Mouse (Mus musculus) retina, postnatal 1 day (tissue): ENCODE data around the gene Ccdc162.

ENCODE experiments used
- DNase-seq: peaks from one replicate; pipeline ENCODE4 v3.0.0-alpha.2; 2012

The Ccdc162 gene

DNA sequence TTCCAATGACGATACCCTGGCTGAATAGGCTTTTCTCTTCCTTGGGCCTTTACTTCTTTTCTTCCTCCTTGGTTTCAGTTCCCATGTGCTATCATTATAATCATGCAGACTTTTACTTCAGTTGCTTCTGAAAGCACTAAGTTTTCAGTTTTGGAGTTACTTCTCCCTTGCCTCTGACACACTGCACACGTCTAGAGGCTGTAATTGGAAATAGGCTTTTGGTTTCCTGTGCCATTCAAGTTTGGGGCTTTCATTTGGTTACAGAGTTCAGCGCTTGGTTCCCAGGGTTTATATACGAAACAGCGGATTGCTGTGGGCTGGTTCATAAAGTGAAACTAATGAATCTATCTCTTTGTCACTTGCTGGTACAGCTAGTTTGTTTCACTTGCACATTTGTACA is 186.5 kb downstream of the Ccdc162 start:
- no peak for DNase-seq

DNA sequence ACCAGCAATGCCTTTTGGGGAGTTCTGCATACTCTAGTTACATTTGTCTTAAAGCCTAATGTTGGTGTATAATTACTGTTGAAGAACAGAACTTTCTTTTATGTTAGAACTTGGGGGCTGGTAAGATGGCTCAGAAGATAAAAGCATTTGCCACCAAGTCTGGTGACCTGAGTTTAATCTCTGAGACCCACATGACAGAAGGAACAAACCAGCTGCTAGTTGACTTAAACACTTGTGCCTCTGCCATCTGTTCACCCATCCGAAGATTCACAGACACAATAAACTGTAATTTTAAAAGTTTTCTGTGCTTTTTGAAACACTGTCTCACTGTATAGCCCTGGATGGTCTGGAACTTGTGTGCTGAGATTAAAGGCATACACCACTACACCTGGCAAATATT is 190.7 kb downstream of the Ccdc162 start:
- DNase-seq = no peak

DNA sequence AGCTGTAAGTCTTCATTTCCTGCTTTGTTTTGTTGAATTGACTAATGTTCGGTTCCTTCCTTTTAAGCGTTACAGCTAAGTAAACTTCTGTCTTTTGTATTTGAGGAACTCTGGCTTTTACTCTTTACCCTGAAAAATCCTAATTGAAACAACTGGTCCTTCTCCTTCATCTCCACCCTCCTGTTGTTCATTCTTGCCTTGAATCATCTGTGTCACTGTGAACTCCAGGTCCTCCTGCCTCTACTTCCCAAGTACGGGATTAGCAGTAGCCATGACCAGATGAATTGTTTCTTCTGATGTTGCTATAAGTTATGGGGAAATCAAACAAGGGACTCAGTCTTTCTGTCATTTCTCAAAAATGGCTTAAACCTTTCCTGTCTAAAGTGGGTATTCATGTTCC is 193.0 kb downstream of the Ccdc162 start:
- no peak for DNase-seq

DNA sequence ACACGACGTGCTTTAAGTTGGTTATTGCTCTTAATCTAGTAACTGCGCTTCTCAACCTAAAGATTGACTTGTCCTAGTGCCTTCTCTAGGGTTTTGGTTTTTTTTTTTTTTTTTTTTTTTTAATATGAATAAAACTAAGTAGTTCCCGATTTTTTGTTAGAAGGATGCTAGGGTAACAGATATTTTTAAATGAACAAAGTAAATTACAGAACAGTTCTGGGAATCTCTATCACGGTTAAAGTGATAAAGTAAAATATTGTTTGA is 196.1 kb downstream of the Ccdc162 start:
- no peak for DNase-seq

DNA sequence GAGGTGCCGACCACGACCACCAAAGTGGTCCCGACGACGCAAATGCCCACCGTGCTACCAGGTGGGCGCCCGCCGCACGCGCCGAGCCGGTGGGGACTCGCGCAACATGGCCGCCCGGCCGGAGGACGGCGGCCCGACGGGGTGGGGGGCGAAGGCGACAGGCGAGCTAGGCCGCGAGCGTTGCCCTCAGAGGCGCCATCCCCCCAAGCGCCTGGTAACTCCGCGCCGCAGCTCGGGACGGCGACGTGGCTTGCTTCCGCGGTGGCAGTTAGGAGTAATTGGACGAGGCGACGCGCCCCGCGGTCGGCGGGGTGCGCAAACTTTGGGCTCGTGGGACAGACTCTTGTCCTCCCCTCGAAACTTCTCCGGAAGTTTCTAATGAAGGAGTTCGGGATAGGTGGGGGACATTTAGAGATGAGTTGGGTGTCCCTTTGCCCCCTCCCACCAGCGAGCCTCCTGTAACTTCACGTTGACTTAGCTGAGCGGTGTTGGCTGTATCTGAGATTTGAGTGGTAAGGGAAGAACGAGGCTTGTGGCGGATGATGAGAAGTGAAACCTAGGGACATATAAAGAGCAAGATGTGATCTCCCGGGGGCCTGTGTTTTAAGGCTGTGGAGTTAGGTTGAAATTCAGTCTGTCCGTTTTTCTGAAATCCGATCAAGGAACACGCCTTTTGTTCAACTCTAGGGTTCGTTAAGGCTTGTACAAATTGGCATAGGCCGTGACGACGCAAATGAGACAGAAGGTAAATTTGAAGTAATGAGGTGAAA is 196.6 kb downstream of the Ccdc162 start:
- no peak for DNase-seq

DNA sequence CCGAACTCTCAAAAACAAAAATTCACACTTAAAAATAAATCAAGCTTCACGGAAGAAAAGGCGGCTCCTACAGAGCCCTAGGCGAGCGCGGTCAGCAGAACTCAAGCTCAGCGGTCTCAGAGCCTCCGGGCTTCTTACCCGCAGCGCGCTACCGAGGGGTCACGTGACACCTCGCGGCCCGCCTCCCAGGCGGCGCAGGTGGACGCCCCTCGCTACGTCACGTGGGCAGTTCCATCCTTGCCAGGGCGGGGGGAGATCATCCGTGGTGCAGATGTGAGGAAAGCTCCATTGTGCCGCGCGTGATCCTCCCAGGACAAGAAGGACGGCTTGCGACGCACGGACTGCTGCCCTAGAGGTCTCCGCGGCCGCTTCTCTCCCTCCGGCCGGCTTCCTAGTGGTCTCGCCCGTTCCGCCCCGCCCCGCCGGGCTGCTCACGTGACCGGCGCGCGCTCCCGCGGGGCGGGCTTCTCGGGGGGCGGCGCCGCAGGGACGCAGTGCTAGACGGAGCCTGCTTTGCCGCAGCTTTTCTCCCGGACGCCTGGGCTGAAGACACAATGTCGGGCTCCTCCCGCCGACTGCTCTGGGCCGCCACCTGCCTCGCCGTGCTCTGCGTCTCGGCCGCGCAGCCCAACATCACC is 197.3 kb downstream of the Ccdc162 start, which contains the start of gene Cd164:
TSS of gene Cd164 (plus strand) at position 434 of the 638 bp plus-strand sequence.
- peak; percentile 98 for DNase-seq

DNA sequence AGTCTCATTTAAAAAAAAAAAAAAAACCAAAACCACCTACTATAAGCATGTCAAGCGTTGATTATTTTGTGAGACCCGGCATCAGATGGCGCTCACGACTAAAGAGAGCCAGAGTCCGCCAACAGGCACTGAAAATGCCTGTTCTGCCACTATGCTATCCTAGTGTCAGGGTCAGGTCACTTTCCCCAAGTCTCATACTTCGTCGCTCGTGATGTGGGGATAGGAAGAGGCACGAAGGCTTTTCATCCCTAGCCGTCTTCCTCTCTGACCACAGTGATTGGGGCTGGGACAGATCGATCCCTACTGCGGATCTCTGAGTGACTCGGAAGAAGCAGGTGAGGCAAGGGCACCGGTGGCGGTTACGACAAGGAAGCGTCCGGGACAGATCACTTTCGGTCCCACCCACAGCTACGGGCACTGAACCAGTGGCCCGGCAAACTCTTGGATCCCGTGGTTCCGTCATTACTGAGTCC is 197.9 kb downstream of the Ccdc162 start:
- DNase-seq = peak; percentile 86

DNA sequence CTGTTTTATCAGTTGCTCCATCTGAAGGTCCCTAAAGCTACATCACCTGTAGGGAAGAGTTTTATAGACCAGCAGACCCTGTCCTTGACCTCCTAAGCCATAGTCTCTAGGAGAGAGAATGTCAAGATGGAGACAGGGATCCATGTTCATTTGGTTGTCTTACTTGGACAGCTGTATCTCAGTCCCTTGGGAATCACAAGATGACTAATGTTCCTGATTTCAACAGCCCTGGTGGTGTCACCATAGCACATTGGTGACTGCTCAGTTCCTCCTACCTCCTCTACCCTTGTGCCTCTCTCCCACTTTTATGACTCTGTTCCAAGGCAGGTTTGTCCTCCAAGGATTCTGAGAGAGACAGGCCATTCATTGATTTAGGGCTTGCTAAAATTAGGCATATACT is 201.5 kb downstream of the Ccdc162 start:
- DNase-seq = no peak

DNA sequence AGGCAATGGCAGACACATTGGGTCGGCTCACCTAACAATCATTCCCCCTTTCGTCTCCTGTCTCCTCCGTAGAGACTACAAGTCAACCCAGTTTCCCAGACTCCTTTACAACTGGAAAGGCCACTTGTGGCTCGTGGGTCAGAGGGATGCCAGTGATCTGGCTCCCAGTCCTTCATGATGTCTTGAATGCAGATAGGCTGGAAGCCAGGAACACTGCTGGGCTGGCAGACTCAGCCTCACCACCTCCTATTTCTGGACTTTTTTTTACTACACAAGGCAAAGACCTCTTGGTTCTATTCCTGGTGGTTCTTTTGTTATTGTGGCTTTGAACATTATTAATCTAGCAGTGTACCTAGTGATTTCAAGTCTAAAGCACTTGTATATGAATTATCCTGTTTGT is 202.1 kb downstream of the Ccdc162 start:
- DNase-seq = no peak

DNA sequence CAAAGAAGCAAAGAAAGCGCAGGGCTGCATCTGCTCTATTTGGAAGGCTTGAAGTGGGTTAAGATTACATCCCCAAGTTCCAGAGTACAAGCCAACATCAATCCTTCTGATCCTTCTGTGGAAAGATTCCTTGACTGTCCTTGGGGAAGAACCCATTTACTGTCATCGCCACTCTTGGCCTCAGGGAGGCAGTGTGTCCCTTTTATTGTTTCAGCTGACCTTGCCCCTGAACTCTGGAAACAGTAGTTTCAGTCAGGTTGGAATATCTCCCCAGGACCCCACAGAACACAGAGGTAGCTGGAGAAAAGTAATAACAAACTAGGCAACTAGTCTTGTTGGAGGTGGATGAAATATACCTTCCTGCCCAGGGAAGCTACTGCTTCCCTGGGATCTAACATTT is 207.3 kb downstream of the Ccdc162 start:
- peak; percentile 50 for DNase-seq

DNA sequence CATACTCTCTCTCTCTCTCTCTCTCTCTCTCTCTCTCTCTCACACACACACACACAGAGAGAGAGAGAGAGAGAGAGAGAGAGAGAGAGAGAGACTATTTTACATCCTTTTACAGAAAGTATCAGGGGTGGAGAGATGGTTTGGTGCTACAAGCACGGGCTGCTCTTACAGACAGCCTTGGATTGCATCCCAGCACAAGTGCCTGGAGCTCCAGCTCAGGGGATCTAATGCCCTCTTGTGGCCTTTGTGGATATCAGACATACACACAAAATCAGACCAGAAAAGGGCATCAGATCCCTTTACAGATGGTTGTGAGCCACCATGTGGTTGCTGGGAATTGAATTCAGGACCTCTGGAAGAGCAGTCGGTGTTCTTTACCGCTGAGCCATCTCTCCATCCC is 211.0 kb downstream of the Ccdc162 start:
- DNase-seq = peak; percentile 89

DNA sequence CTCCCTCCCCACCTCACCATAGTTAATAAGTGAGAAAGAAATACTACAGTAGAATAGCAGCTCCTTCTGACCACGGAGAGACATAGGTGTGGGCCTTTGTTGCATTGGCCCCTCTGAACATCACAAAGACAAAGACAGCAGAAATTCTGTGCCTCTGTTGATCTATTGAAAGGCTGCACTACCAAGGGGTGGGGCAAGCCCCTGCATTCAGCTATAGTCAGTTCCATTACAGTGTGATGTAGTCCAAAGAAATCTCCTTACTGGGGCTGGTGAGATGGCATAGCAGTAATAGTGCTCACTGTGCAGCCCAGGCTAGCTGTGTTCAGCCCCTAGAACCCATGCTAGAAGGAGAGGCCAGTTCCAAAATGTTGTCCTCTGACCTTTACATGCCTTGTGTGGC is 211.4 kb downstream of the Ccdc162 start:
- DNase-seq = no peak

DNA sequence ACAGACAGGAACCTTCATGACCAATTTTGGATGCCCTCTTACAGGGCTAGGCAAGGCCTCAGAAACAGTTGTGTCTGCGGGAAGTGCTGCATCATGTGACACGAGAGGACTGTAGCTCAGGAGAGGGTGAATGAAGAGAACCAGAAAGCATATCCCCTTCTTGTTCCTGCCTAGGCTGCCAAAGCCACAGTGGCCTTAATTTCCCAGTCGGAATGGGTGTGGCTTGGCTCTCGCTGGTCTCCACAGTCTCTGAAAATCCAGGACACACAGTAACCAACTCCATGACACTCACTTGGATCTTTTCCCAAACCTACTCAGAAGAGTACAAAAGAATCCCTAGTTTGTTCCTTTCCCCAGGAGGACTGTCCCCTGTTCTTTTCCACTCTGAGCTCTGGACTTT is 215.5 kb downstream of the Ccdc162 start:
- peak; percentile 30 for DNase-seq

DNA sequence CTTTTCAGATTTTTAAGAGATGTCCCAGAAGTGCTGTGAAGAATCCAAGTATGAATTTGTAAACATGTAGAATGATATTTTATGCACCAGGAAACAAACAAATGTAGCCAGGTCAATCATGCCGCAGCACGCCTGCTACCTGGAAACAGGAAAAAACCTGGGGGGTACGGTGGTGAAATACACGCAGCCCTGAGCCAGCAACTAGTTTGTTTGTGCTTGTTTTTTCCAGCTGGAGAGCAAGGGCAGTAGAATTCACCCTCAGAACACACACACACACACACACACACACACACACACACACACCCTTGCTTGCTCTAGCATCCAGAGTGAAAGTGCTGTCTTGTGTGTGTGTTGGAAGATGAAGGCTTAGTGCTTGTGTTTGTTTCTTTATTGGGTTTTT is 225.3 kb downstream of the Ccdc162 start:
- peak; percentile 50 for DNase-seq

DNA sequence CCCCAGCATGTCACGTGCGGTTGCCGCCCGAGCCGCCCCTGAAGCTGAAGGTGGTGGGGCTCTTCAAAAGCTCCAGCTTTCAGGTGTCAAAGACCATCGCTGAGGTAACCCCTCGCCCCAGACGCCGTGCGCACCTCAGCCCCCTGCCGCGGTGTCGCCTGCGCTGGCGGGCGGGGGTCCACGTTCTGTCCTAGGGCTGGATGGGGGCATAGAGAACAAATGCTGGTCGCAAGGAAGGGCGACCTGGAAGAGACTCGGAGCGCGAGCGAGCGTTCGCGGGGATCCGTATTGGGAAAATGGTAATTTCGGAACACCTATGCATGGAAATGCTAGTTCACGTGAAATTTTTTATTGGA is 225.9 kb downstream of the Ccdc162 start:
- no peak for DNase-seq

DNA sequence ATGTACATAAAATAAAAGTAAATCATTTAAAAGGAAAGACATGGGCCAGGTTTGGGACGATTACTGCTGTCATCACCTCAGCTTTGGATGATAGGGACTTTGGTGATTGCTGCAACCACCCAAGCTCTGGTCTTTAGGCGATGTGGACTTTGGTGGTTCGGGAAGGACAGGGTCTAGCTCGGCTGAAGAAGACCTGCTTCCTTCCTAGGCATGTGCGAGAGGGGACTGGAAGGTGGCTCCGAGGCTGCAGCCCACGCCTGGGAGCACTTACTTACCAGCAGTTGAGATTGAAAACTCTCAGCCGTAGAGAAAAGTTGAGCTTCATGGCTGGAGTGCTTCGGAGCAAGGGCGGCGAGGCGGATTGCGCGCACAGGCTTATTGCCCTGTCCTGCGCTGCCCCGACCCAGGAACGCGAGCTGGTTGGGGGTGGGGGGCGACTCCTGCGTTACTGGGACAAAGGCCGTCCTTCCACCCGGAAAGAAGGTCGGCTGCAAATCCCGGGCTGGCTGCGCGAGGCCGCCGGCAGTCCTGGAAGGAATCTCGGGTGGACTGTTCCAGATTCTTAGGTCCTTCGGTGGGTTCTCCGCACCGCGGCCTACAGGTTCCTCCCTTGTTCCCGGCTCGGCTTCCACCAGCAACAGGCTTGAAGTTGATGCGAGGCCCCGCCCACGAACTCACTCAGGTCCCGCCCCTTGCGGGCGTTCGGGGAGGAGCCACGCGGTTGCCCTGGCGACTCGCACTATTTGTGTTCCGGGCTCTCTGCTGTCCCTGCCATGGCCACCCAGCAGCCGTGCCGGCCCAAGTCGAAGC is 226.5 kb downstream of the Ccdc162 start, which contains the start of the genes Smpd2 and Ppil6:
TSS of gene Smpd2 (minus strand) at position 662 of the 810 bp plus-strand sequence.
TSS of gene Ppil6 (plus strand) at position 732 of the 810 bp plus-strand sequence.
- peak; percentile 97 for DNase-seq

DNA sequence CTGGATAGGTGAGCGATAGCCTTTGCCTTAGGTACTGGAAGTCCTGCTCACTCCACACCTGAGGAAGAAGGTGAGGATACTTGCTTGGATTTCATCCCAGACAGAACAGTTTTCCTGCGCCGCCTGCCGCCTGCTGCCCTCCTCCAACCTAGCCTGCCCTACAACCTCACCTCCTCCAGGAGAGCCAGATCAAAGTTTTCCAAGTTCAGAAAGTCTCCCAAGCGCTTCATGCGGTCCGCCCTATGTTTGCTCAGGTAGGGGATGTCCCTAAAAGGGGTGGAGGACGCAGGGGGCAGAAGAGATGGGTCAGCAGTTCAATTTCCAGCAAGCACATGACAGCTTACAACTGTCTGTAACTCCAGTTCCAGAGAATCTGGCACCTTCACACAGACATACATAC is 227.1 kb downstream of the Ccdc162 start:
- no peak for DNase-seq

DNA sequence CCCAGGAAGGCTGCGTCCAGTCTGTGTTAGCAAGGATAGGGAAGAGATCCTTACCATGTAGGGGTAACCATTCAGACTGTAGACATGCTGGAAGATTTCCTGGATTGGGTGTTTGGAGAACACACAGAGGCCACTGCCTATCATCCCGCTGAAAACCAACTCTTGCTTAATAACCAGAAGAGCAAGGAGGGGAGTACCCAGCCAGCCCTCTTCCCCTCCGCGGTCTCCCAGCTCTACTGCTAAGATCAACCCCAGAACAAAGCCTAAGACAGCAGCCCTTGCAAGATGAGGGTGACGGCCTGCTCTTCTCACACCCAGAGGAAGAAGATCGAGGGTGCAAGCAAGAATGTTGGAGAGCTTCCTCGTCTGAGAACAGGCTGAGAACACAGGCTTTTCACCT is 227.6 kb downstream of the Ccdc162 start:
- DNase-seq = no peak
